Mouse (Mus musculus) spleen, adult 12 weeks (tissue): ENCODE results near the gene Ccnj.

Experiments used
- DNase-seq: peaks from one replicate; pipeline ENCODE4 v3.0.0; 2022; ENCODE audit warnings: low spot score

Gene Ccnj

GRCm38 (mm10) chr19:40844731-40845130 is 13.7 kb downstream of the Ccnj start:
- no peak for DNase-seq

GRCm38 (mm10) chr19:40849391-40849790 is 18.3 kb downstream of the Ccnj start:
- DNase-seq: no peak

GRCm38 (mm10) chr19:40859555-40859954 is 28.5 kb downstream of the Ccnj start:
- DNase-seq: no peak

GRCm38 (mm10) chr19:40868284-40868683 is 37.2 kb downstream of the Ccnj start:
- no peak for DNase-seq

GRCm38 (mm10) chr19:40869425-40870105 is 38.5 kb downstream of the Ccnj start:
- no peak for DNase-seq

- DNase-seq: peak; percentile 52
Observed at GRCm38 (mm10) chr19:40872955-40873665, 42.0 kb downstream of the Ccnj start.

- no peak for DNase-seq
Observed at GRCm38 (mm10) chr19:40881700-40882099, 50.6 kb downstream of the Ccnj start.

GRCm38 (mm10) chr19:40888887-40889286 is 57.8 kb downstream of the Ccnj start:
- no peak for DNase-seq

- DNase-seq: no peak
Observed at GRCm38 (mm10) chr19:40894071-40894506, 63.0 kb downstream of the Ccnj start.

GRCm38 (mm10) chr19:40894519-40895392 is 63.7 kb downstream of the Ccnj start, which contains the start of gene Zfp518a:
Gene Zfp518a, plus strand, starts transcription at chr19:40894705.
- DNase-seq: peak; percentile 75

- no peak for DNase-seq
Observed at GRCm38 (mm10) chr19:40895393-40895703, 64.3 kb downstream of the Ccnj start.
